Comparison of ENCODE assay signal across 8 mouse cellular contexts in the genomic region with DNA sequence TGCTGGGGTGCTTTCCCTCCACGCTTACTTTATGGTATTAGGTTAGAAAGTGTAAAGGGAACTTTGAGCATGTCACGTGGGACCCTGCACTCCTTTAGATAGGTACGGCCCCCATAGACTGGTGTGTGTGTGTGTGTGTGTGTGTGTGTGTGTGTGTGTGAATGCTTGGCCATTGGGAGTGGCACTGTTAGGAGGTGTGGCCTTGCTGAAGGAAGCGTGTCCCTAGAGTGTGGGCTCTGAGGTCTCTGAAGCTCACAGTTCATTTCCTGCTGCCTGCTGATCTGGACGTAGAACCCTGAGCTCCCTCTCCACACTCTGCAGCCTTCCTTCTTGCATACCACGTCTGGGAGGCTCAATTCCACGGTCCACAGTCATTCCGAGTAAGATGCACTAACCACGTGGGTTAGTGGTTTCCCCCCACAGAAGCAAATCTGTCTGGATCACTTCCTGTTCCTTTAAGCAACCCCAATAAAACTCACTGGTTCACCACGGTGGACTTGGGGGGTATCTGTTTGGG. TPM values are rescaled to one million over a fixed set of nuclear protein-coding genes. Genes with fewer than 3 reads are reported as not detected.
DNase-seq lines count a peak whose midpoint lies in the region; ATAC-seq and TF ChIP-seq lines count a peak whose summit lies in the region.

No protein-coding gene starts in this region.

- H3K4me3 ChIP-seq in intestine, embryonic 16.5 days (ENCODE audit: low read length), result no peak overlapping the region
- H3K4me3 ChIP-seq in intestine, embryonic 15.5 days (replicated peaks), result no peak overlapping the region
- H3K4me3 ChIP-seq in G1E (ENCODE audit: low read depth, low read length), result no peak overlapping the region
- no peak overlapping the region for H3K4me3 ChIP-seq in limb, embryonic 10.5 days
- no peak overlapping the region for H3K4me3 ChIP-seq in midbrain, postnatal 0 days (ENCODE audit: low read depth, low read length)

- no peak overlapping the region for H3K4me2 ChIP-seq in intestine, embryonic 16.5 days (ENCODE audit: low read depth, low read length)
- H3K4me2 ChIP-seq in intestine, embryonic 15.5 days (replicated peaks), result no peak overlapping the region
- no peak overlapping the region for H3K4me2 ChIP-seq in midbrain, postnatal 0 days (ENCODE audit: low read depth, low read length, poor library complexity, severe bottlenecking)

- H3K27me3 ChIP-seq in intestine, embryonic 16.5 days (replicated peaks; ENCODE audit: control insufficient read depth, insufficient read depth, low read length), result no peaks in the 10 kb centered on the region
- no peaks in the 10 kb centered on the region for H3K27me3 ChIP-seq in intestine, embryonic 15.5 days (replicated peaks)
- no peaks in the 10 kb centered on the region for H3K27me3 ChIP-seq in G1E (ENCODE audit: insufficient read depth, low read length)
- H3K27me3 ChIP-seq in limb, embryonic 10.5 days (ENCODE audit: low read depth, poor library complexity, severe bottlenecking), result no peaks in the 10 kb centered on the region
- no peaks in the 10 kb centered on the region for H3K27me3 ChIP-seq in midbrain, postnatal 0 days (ENCODE audit: insufficient read depth, low read length)

- WGBS in intestine, embryonic 16.5 days, result 64% methylated on average over 10 of the region's 10 CpGs
- WGBS in intestine, embryonic 15.5 days, result 66% methylated on average over 10 of the region's 10 CpGs
- 80% methylated on average over 10 of the region's 10 CpGs for WGBS in limb, embryonic 10.5 days
- 57% methylated on average over 10 of the region's 10 CpGs for WGBS in midbrain, postnatal 0 days

- no peak; the same call in 1 of the 2 replicates for ATAC-seq in intestine, embryonic 16.5 days
- ATAC-seq in intestine, embryonic 15.5 days, result no peak; the same call in 1 of the 2 replicates
- ATAC-seq in G1E (ENCODE audit: extremely low read depth, insufficient number of reproducible peaks, low FRiP score, poor library complexity, severe bottlenecking), result peak; percentile 46
- no peak for ATAC-seq in midbrain, postnatal 0 days (ENCODE audit: low FRiP score)

- H3K4me1 ChIP-seq in intestine, embryonic 16.5 days (ENCODE audit: control insufficient read depth, insufficient read depth, low read length), result peaks cover 23% of the 10 kb centered on the region
- H3K4me1 ChIP-seq in intestine, embryonic 15.5 days (replicated peaks), result peaks cover 12% of the 10 kb centered on the region; the same call in 1 of the 2 replicates
- H3K4me1 ChIP-seq in G1E (ENCODE audit: insufficient read depth, low read depth, low read length), result peaks cover 88% of the 10 kb centered on the region
- H3K4me1 ChIP-seq in limb, embryonic 10.5 days, result peaks cover 26% of the 10 kb centered on the region
- peaks cover 7% of the 10 kb centered on the region for H3K4me1 ChIP-seq in midbrain, postnatal 0 days (ENCODE audit: insufficient read depth, low read length)

- no peaks in the 10 kb centered on the region for H3K9me3 ChIP-seq in intestine, embryonic 16.5 days (ENCODE audit: control insufficient read depth, low read length)
- no peaks in the 10 kb centered on the region for H3K9me3 ChIP-seq in intestine, embryonic 15.5 days
- H3K9me3 ChIP-seq in G1E (replicated peaks), result no peaks in the 10 kb centered on the region
- no peaks in the 10 kb centered on the region for H3K9me3 ChIP-seq in limb, embryonic 10.5 days (replicated peaks)
- no peaks in the 10 kb centered on the region for H3K9me3 ChIP-seq in midbrain, postnatal 0 days (ENCODE audit: low read length)

- 0 out of 2 replicates have a peak overlapping the region, but pooled peaks have one; percentile 30 for H3K27ac ChIP-seq in intestine, embryonic 16.5 days (ENCODE audit: low read length)
- no peak overlapping the region for H3K27ac ChIP-seq in intestine, embryonic 15.5 days
- peak overlapping the region; percentile 68 for H3K27ac ChIP-seq in limb, embryonic 10.5 days
- peak overlapping the region; percentile 38; the same call in 1 of the 2 replicates for H3K27ac ChIP-seq in midbrain, postnatal 0 days (ENCODE audit: low read depth, low read length)

- TF ChIP-seq CTCF in G1E (IDR thresholded peaks at IDR 0.05; ENCODE audit: low read depth, low read length), result no peak
- no peak for TF ChIP-seq CTCF in midbrain, postnatal 0 days (IDR thresholded peaks at IDR 0.05)

- intact Hi-C loops in left cerebral cortex, postnatal 25 days (cut with DNase I), result no loop called here

- no peak for DNase-seq in G1E (ENCODE audit: low spot score)
- no peak for DNase-seq in limb, embryonic 10.5 days (ENCODE audit: low spot score)
- no peak for DNase-seq in midbrain, postnatal 0 days (ENCODE audit: low spot score)
- no peak for DNase-seq in gastrocnemius, adult 8-10 months (ENCODE audit: low spot score in 2 of 2)
- DNase-seq in frontal cortex, postnatal 25 days (ENCODE audit: low spot score in 2 of 2), result no peak
- DNase-seq in left cerebral cortex, postnatal 25 days (ENCODE audit: low spot score in 2 of 2), result no peak

- peaks cover 6% of the 10 kb centered on the region; the same call in 1 of the 2 replicates for H3K36me3 ChIP-seq in intestine, embryonic 16.5 days (ENCODE audit: control insufficient read depth, insufficient read depth, low read length)
- peaks cover 8% of the 10 kb centered on the region; the same call in 1 of the 2 replicates for H3K36me3 ChIP-seq in intestine, embryonic 15.5 days
- peaks cover 99% of the 10 kb centered on the region for H3K36me3 ChIP-seq in G1E (replicated peaks)
- peaks cover 91% of the 10 kb centered on the region for H3K36me3 ChIP-seq in limb, embryonic 10.5 days
- H3K36me3 ChIP-seq in midbrain, postnatal 0 days (ENCODE audit: insufficient read depth, low read length), result no peaks in the 10 kb centered on the region

- no peak overlapping the region for H3K9ac ChIP-seq in intestine, embryonic 16.5 days (ENCODE audit: low read depth, low read length)
- H3K9ac ChIP-seq in intestine, embryonic 15.5 days, result no peak overlapping the region
- no peak overlapping the region for H3K9ac ChIP-seq in midbrain, postnatal 0 days (replicated peaks; ENCODE audit: low read length, poor library complexity, severe bottlenecking)

RNA-seq across cellular contexts. Expression of a gene that starts 19.2 kb away (rescaled TPM):
- 85.4 and 90.4 TPM in 2 replicates for polyA plus RNA-seq in intestine, embryonic 16.5 days (2015; fragmentation: Nextera tagmentation; extraction: Ambion mirVana)
- 81.8 and 86.9 TPM in 2 replicates for polyA plus RNA-seq in intestine, embryonic 15.5 days (2015; fragmentation: Nextera tagmentation; extraction: Ambion mirVana)
- 126 and 146 TPM in 2 replicates for total RNA-seq in G1E (2014; fragmentation: Nextera tagmentation)
- total RNA-seq in G1E (2017), result 134 and 139 TPM in 2 replicates
- 31.5 and 32.8 TPM in 2 replicates for polyA plus RNA-seq in G1E (2012)
- polyA plus RNA-seq in limb, embryonic 10.5 days (2016; fragmentation: Nextera tagmentation; extraction: Ambion mirVana), result 78.4 and 80.2 TPM in 2 replicates
- total RNA-seq in midbrain, postnatal 0 days (2014; rRNA removed), result 13.0 and 17.1 TPM in 2 replicates
- polyA plus RNA-seq in midbrain, postnatal 0 days (2015; fragmentation: Nextera tagmentation; extraction: Ambion mirVana), result 13.0 and 15.3 TPM in 2 replicates
- 1 to 10 TPM; 5.5 to 9.3 (median 7.5) TPM for total RNA-seq in gastrocnemius, adult 8-10 months (2022)
- 10 to 100 TPM; 19.9 to 20.9 TPM for total RNA-seq in left cerebral cortex, postnatal 25 days (2021)

RNA-seq across cellular contexts. Expression of a gene that starts 37.5 kb away (rescaled TPM):
- polyA plus RNA-seq in intestine, embryonic 16.5 days (2015; fragmentation: Nextera tagmentation; extraction: Ambion mirVana), result not detected in 2 replicates
- polyA plus RNA-seq in intestine, embryonic 15.5 days (2015; fragmentation: Nextera tagmentation; extraction: Ambion mirVana), result not detected in 2 replicates
- total RNA-seq in G1E (2014; fragmentation: Nextera tagmentation), result not detected in 2 replicates
- total RNA-seq in G1E (2017), result 0.11 TPM in 1 of 2 replicates, not detected in the other
- polyA plus RNA-seq in G1E (2012), result not detected in 2 replicates
- not detected in 2 replicates for polyA plus RNA-seq in limb, embryonic 10.5 days (2016; fragmentation: Nextera tagmentation; extraction: Ambion mirVana)
- total RNA-seq in midbrain, postnatal 0 days (2014; rRNA removed), result not detected in 2 replicates
- not detected in 2 replicates for polyA plus RNA-seq in midbrain, postnatal 0 days (2015; fragmentation: Nextera tagmentation; extraction: Ambion mirVana)
- total RNA-seq in gastrocnemius, adult 8-10 months (2022), result not detected
- total RNA-seq in left cerebral cortex, postnatal 25 days (2021), result not detected

RNA-seq across cellular contexts. Expression of a gene that starts 53.8 kb away (rescaled TPM):
- polyA plus RNA-seq in intestine, embryonic 16.5 days (2015; fragmentation: Nextera tagmentation; extraction: Ambion mirVana), result not detected in 2 replicates
- polyA plus RNA-seq in intestine, embryonic 15.5 days (2015; fragmentation: Nextera tagmentation; extraction: Ambion mirVana), result 0.03 TPM in 1 of 2 replicates, not detected in the other
- not detected in 2 replicates for total RNA-seq in G1E (2014; fragmentation: Nextera tagmentation)
- 0.05 and 0.12 TPM in 2 replicates for total RNA-seq in G1E (2017)
- not detected in 2 replicates for polyA plus RNA-seq in G1E (2012)
- 0.05 TPM in 1 of 2 replicates, not detected in the other for polyA plus RNA-seq in limb, embryonic 10.5 days (2016; fragmentation: Nextera tagmentation; extraction: Ambion mirVana)
- total RNA-seq in midbrain, postnatal 0 days (2014; rRNA removed), result not detected in 2 replicates
- polyA plus RNA-seq in midbrain, postnatal 0 days (2015; fragmentation: Nextera tagmentation; extraction: Ambion mirVana), result not detected in 2 replicates
- not detected for total RNA-seq in gastrocnemius, adult 8-10 months (2022)
- total RNA-seq in left cerebral cortex, postnatal 25 days (2021), result under 1 TPM; 0.11 to 0.14 TPM

RNA-seq across cellular contexts. Expression of a gene that starts 55.7 kb away (rescaled TPM):
- polyA plus RNA-seq in intestine, embryonic 16.5 days (2015; fragmentation: Nextera tagmentation; extraction: Ambion mirVana), result not detected in 2 replicates
- not detected in 2 replicates for polyA plus RNA-seq in intestine, embryonic 15.5 days (2015; fragmentation: Nextera tagmentation; extraction: Ambion mirVana)
- total RNA-seq in G1E (2014; fragmentation: Nextera tagmentation) (not detected in 2 replicates), G1E (2017) (0.06 and 0.22 TPM in 2 replicates)
- polyA plus RNA-seq in G1E (2012), result not detected in 2 replicates
- polyA plus RNA-seq in limb, embryonic 10.5 days (2016; fragmentation: Nextera tagmentation; extraction: Ambion mirVana), result not detected in 2 replicates
- total RNA-seq in midbrain, postnatal 0 days (2014; rRNA removed), result 0.27 TPM in 1 of 2 replicates, not detected in the other
- 0.05 TPM in 1 of 2 replicates, not detected in the other for polyA plus RNA-seq in midbrain, postnatal 0 days (2015; fragmentation: Nextera tagmentation; extraction: Ambion mirVana)
- not detected for total RNA-seq in gastrocnemius, adult 8-10 months (2022)
- total RNA-seq in left cerebral cortex, postnatal 25 days (2021), result under 1 TPM in 1 of 2 experiments, not detected in 1; 0.07 TPM
